8 mouse cellular contexts compared by ENCODE assay signal in the genomic region with DNA sequence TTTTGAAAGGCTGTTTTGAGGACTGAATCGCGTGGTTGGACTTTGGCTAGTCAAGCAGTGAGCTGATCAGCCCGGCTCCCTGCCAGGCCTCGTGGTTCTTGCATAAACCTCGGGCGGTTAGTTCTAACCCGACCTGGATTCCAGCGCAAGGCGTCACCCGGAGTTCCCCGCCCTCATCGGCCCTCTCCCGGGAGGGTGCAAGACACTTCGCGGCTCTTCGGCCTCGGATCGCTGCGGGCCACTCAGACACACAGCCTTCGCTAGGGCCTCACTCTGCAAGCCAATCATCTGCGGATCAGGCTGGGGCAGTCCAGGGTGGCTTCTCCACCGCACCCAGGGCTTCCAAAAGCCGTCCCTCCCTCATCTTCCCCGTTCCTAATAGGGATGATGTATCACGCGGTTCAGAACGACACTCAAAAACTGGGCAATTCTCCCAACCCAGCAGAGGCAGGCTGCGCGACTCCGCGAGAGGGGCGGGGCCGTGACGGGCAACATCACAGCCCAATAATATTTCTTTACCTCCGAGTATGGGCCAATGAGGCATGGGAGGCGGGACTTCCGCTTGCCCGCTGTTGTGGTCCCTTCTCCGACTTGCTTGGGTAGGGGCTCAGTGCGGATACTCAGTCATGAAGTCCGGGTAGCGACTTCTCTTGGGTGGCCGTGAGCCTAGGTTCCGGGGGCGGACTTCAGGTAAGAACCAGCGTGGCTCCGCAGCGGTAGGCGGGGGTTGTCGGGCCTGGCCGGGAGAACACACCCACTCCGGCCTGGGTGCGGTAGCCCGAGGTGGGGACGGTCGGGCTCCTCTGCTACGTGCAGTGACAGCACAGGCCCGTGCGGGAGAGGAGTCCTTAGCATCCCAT. TPM values are rescaled to one million over a fixed set of nuclear protein-coding genes. Genes with fewer than 3 reads are reported as not detected.
DNase-seq lines count a peak whose midpoint lies in the region; ATAC-seq and TF ChIP-seq lines count a peak whose summit lies in the region.

A gene (plus strand): TSS at position 552 of the 860 bp plus-strand sequence.

- TF ChIP-seq CTCF in bone marrow, adult 2 months (IDR thresholded peaks at IDR 0.05; ENCODE audit: control insufficient read depth, insufficient read depth, low read length) = peak; percentile 8; the same call in 1 of the 2 replicates
- no peak; the same call in 1 of the 2 replicates for TF ChIP-seq CTCF in midbrain, postnatal 0 days (IDR thresholded peaks at IDR 0.05)

- TF ChIP-seq POLR2A in bone marrow, adult 2 months (IDR thresholded peaks at IDR 0.05; ENCODE audit: borderline replicate concordance, control insufficient read depth, low read depth, low read length) = peak; percentile 23; the same call in 1 of the 2 replicates
- TF ChIP-seq POLR2A in limb, embryonic 14.5 days (IDR thresholded peaks at IDR 0.05; ENCODE audit: borderline replicate concordance, extremely low read depth, insufficient read depth, insufficient read length) = peak; percentile 58; the same call in 1 of the 2 replicates

- H3K27ac ChIP-seq in bone marrow, adult 2 months (ENCODE audit: control insufficient read depth, insufficient read depth, low read depth, low read length, poor library complexity) = peak within 1 kb of the TSS; percentile 97
- H3K27ac ChIP-seq in embryonic facial prominence, embryonic 15.5 days (replicated peaks) = peak within 1 kb of the TSS; percentile 97
- peak within 1 kb of the TSS; percentile 92 for H3K27ac ChIP-seq in limb, embryonic 14.5 days (replicated peaks; ENCODE audit: low read depth, low read length)
- peak within 1 kb of the TSS; percentile 97 for H3K27ac ChIP-seq in midbrain, postnatal 0 days (ENCODE audit: low read depth, low read length)

- H3K4me1 ChIP-seq in bone marrow, adult 2 months (ENCODE audit: control insufficient read depth, insufficient read depth, low read length) = no peaks in the 10 kb centered on the region; the same call in 1 of the 2 replicates
- peaks cover 14% of the 10 kb centered on the region for H3K4me1 ChIP-seq in embryonic facial prominence, embryonic 15.5 days
- 0 out of 2 replicates have a peak, but pooled peaks cover 10% of the 10 kb centered on the region for H3K4me1 ChIP-seq in limb, embryonic 14.5 days (ENCODE audit: control insufficient read depth, insufficient read depth, low read length)
- peaks cover 9% of the 10 kb centered on the region; the same call in 1 of the 2 replicates for H3K4me1 ChIP-seq in midbrain, postnatal 0 days (ENCODE audit: insufficient read depth, low read length)

- H3K4me2 ChIP-seq in embryonic facial prominence, embryonic 15.5 days (replicated peaks) = peak within 1 kb of the TSS; percentile 67
- peak within 1 kb of the TSS; percentile 70 for H3K4me2 ChIP-seq in limb, embryonic 14.5 days (replicated peaks; ENCODE audit: low read depth, low read length, severe bottlenecking)
- peak within 1 kb of the TSS; percentile 69 for H3K4me2 ChIP-seq in midbrain, postnatal 0 days (ENCODE audit: low read depth, low read length, poor library complexity, severe bottlenecking)

- under 1% methylated on average over 59 of the region's 59 CpGs for WGBS in bone marrow, adult 2 months
- WGBS in embryonic facial prominence, embryonic 15.5 days = under 1% methylated on average over 59 of the region's 59 CpGs
- under 1% methylated on average over 59 of the region's 59 CpGs for WGBS in limb, embryonic 14.5 days
- 0% methylated on average over 59 of the region's 59 CpGs for WGBS in midbrain, postnatal 0 days

- H3K4me3 ChIP-seq in bone marrow, adult 2 months (replicated peaks; ENCODE audit: control insufficient read depth, low read depth, low read length) = peak within 1 kb of the TSS; percentile 83
- H3K4me3 ChIP-seq in embryonic facial prominence, embryonic 15.5 days (replicated peaks) = peak within 1 kb of the TSS; percentile 91
- H3K4me3 ChIP-seq in limb, embryonic 14.5 days (replicated peaks; ENCODE audit: low read length) = peak within 1 kb of the TSS; percentile 74
- peak within 1 kb of the TSS; percentile 73 for H3K4me3 ChIP-seq in midbrain, postnatal 0 days (ENCODE audit: low read depth, low read length)

- no peaks in the 10 kb centered on the region for H3K27me3 ChIP-seq in embryonic facial prominence, embryonic 15.5 days
- no peaks in the 10 kb centered on the region for H3K27me3 ChIP-seq in limb, embryonic 14.5 days (ENCODE audit: control insufficient read depth, insufficient read depth, low read length)
- H3K27me3 ChIP-seq in midbrain, postnatal 0 days (ENCODE audit: insufficient read depth, low read length) = no peaks in the 10 kb centered on the region

- ATAC-seq in embryonic facial prominence, embryonic 15.5 days (ENCODE audit: insufficient number of reproducible peaks, low FRiP score, low TSS enrichment, low read depth) = peak; percentile 99
- peak; percentile 99 for ATAC-seq in limb, embryonic 14.5 days (ENCODE audit: low FRiP score, low read depth)
- peak; percentile 100 for ATAC-seq in midbrain, postnatal 0 days (ENCODE audit: low FRiP score)

- H3K36me3 ChIP-seq in embryonic facial prominence, embryonic 15.5 days = no peaks in the 10 kb centered on the region
- H3K36me3 ChIP-seq in limb, embryonic 14.5 days (ENCODE audit: control insufficient read depth, insufficient read depth, low read length) = no peaks in the 10 kb centered on the region
- no peaks in the 10 kb centered on the region for H3K36me3 ChIP-seq in midbrain, postnatal 0 days (ENCODE audit: insufficient read depth, low read length)

- H3K9me3 ChIP-seq in embryonic facial prominence, embryonic 15.5 days (replicated peaks) = no peaks in the 10 kb centered on the region
- no peaks in the 10 kb centered on the region for H3K9me3 ChIP-seq in limb, embryonic 14.5 days (ENCODE audit: control insufficient read depth, low read length)
- H3K9me3 ChIP-seq in midbrain, postnatal 0 days (ENCODE audit: low read length) = no peaks in the 10 kb centered on the region

- H3K9ac ChIP-seq in embryonic facial prominence, embryonic 15.5 days = peak within 1 kb of the TSS; percentile 66
- peak within 1 kb of the TSS; percentile 78 for H3K9ac ChIP-seq in limb, embryonic 14.5 days (ENCODE audit: low read depth, low read length, severe bottlenecking)
- H3K9ac ChIP-seq in midbrain, postnatal 0 days (replicated peaks; ENCODE audit: low read length, poor library complexity, severe bottlenecking) = peak within 1 kb of the TSS; percentile 81

- DNase-seq in 416B (ENCODE audit: low read depth) = peak; percentile 97
- peak; percentile 99 for DNase-seq in heart, adult 8-10 months (ENCODE audit: low spot score)
- DNase-seq in kidney, adult 9 months = peak; percentile 98
- peak; percentile 96 for DNase-seq in limb, embryonic 14.5 days (ENCODE audit: low spot score)
- DNase-seq in midbrain, postnatal 0 days (ENCODE audit: low spot score) = peak; percentile 97
- DNase-seq in spleen, postnatal 14 days (ENCODE audit: low spot score in 2 of 2) = peak; percentile 80 to 84

RNA-seq across cellular contexts. Expression of the gene that starts here (rescaled TPM):
- polyA plus RNA-seq in bone marrow, adult 2 months (2011; ENCODE audit: insufficient read depth, insufficient read length, low replicate concordance, missing spikeins) = 1.9 and 22.1 TPM in 2 replicates
- 83.8 and 87.9 TPM in 2 replicates for polyA plus RNA-seq in embryonic facial prominence, embryonic 15.5 days (2015; fragmentation: Nextera tagmentation; extraction: Ambion mirVana)
- 100 to 1,000 TPM in 1 of 4 experiments, 10 to 100 TPM in 3; 81.9 to 101 (median 86.3) TPM for total RNA-seq in heart, adult 8-10 months (2022)
- polyA plus RNA-seq in limb, embryonic 14.5 days (2012; rRNA removed) = 34.9 and 43.0 TPM in 2 replicates
- polyA plus RNA-seq in limb, embryonic 14.5 days (2014; fragmentation: Nextera tagmentation; extraction: Ambion mirVana) = 76.5 and 87.9 TPM in 2 replicates
- total RNA-seq in midbrain, postnatal 0 days (2014; rRNA removed) = 48.0 and 56.2 TPM in 2 replicates
- polyA plus RNA-seq in midbrain, postnatal 0 days (2015; fragmentation: Nextera tagmentation; extraction: Ambion mirVana) = 88.2 and 94.5 TPM in 2 replicates

Comparison
In these comparisons a context has a peak if more than half of its experiments do, and no peak if none do; other contexts are left out.
1. Peak in every context shown above with its lines: DNase-seq, ATAC-seq, H3K4me3 ChIP-seq and H3K27ac ChIP-seq.